Mouse (Mus musculus): Measurements from ENCODE around the gene Cog2. TPM values are rescaled to one million over a fixed set of nuclear protein-coding genes. Genes with fewer than 3 reads are reported as not detected.

Cog2 gene
- polyA plus RNA-seq, 1 experiment from 2014 or later = 22.6 TPM

GRCm38 (mm10) chr8:124585718-124586425 lies 65.3 kb downstream of the Cog2 start:
- WGBS = 46% methylated on average over 3 of the region's 3 CpGs
- Histone ChIP-seq H3K9me3 (ENCODE audit: control insufficient read depth, low read length) (no peaks in the 10 kb centered on the region), H3K27me3 (ENCODE audit: control insufficient read depth, insufficient read depth, low read length) (no peaks in the 10 kb centered on the region), H3K4me3 (ENCODE audit: control insufficient read depth in 1 of 2, insufficient read depth in 1 of 2, low read depth in 1 of 2, low read length in 2 of 2) (no peak overlapping the region), H3K36me3 (ENCODE audit: control insufficient read depth, insufficient read depth, low read length) (no peaks in the 10 kb centered on the region), H3K4me1 (ENCODE audit: control insufficient read depth in 2 of 2, insufficient read depth in 2 of 2, low read length in 2 of 2) (peaks cover 9 to 14% of the 10 kb centered on the region in 2 experiments), H3K9ac (ENCODE audit: low read length) (peak overlapping the region; percentile 23; the same call in 1 of the 2 replicates), H3K4me2 (ENCODE audit: low read length) (no peak overlapping the region), H3K27ac (replicated peaks in 1 of 2; ENCODE audit: control insufficient read depth in 1 of 2, insufficient read depth in 1 of 2, low read depth in 2 of 2, low read length in 2 of 2) (no peak overlapping the region)
- ATAC-seq (ENCODE audit: insufficient number of reproducible peaks, insufficient read depth, low FRiP score, low read depth) = peak; percentile 72; the same call in 1 of the 2 replicates

GRCm38 (mm10) chr8:124586556-124586955 lies 66.0 kb downstream of the Cog2 start:
- H3K4me3 ChIP-seq (ENCODE audit: control insufficient read depth in 1 of 2, insufficient read depth in 1 of 2, low read depth in 1 of 2, low read length in 2 of 2) = no peak overlapping the region
- H3K36me3 ChIP-seq (ENCODE audit: control insufficient read depth, insufficient read depth, low read length) = no peaks in the 10 kb centered on the region
- H3K27ac ChIP-seq (replicated peaks in 1 of 2; ENCODE audit: control insufficient read depth in 1 of 2, insufficient read depth in 1 of 2, low read depth in 2 of 2, low read length in 2 of 2) = no peak overlapping the region
- no peaks in the 10 kb centered on the region for H3K9me3 ChIP-seq (ENCODE audit: control insufficient read depth, low read length)
- no peak for ATAC-seq (ENCODE audit: insufficient number of reproducible peaks, insufficient read depth, low FRiP score, low read depth)
- H3K4me1 ChIP-seq (ENCODE audit: control insufficient read depth in 2 of 2, insufficient read depth in 2 of 2, low read length in 2 of 2) = peaks cover 9 to 14% of the 10 kb centered on the region in 2 experiments
- H3K4me2 ChIP-seq (ENCODE audit: low read length) = no peak overlapping the region
- H3K27me3 ChIP-seq (ENCODE audit: control insufficient read depth, insufficient read depth, low read length) = no peaks in the 10 kb centered on the region
- H3K9ac ChIP-seq (ENCODE audit: low read length) = no peak overlapping the region
- 86% methylated on average over 2 of the region's 2 CpGs for WGBS

GRCm38 (mm10) chr8:124589393-124589792 lies 68.8 kb downstream of the Cog2 start:
- Histone ChIP-seq H3K27me3 (ENCODE audit: control insufficient read depth, insufficient read depth, low read length) (no peaks in the 10 kb centered on the region), H3K36me3 (ENCODE audit: control insufficient read depth, insufficient read depth, low read length) (no peaks in the 10 kb centered on the region), H3K4me3 (ENCODE audit: control insufficient read depth in 1 of 2, insufficient read depth in 1 of 2, low read depth in 1 of 2, low read length in 2 of 2) (no peak overlapping the region), H3K9me3 (ENCODE audit: control insufficient read depth, low read length) (no peaks in the 10 kb centered on the region), H3K4me1 (ENCODE audit: control insufficient read depth in 2 of 2, insufficient read depth in 2 of 2, low read length in 2 of 2) (peaks cover 9 to 14% of the 10 kb centered on the region in 2 experiments), H3K9ac (ENCODE audit: low read length) (no peak overlapping the region), H3K4me2 (ENCODE audit: low read length) (no peak overlapping the region), H3K27ac (replicated peaks in 1 of 2; ENCODE audit: control insufficient read depth in 1 of 2, insufficient read depth in 1 of 2, low read depth in 2 of 2, low read length in 2 of 2) (no peak overlapping the region)
- WGBS = 70% methylated on average over 4 of the region's 4 CpGs
- ATAC-seq (ENCODE audit: insufficient number of reproducible peaks, insufficient read depth, low FRiP score, low read depth) = no peak

Other genes starting within 250 kb of the Cog2 start
- 2.3 and 3.4 TPM in 2 replicates for gene Pgbd5, start 81.1 kb upstream of the Cog2 start, polyA plus RNA-seq (2014; fragmentation: Nextera tagmentation; extraction: Ambion mirVana)
- gene Agt, start 48.9 kb downstream of the Cog2 start, polyA plus RNA-seq (2014; fragmentation: Nextera tagmentation; extraction: Ambion mirVana) = 1.1 and 1.3 TPM in 2 replicates
- 0.14 and 0.22 TPM in 2 replicates for gene Capn9, start 55.3 kb downstream of the Cog2 start, polyA plus RNA-seq (2014; fragmentation: Nextera tagmentation; extraction: Ambion mirVana)
- gene 2310022B05Rik, start 142.6 kb downstream of the Cog2 start, polyA plus RNA-seq (2014; fragmentation: Nextera tagmentation; extraction: Ambion mirVana) = 64.1 and 66.2 TPM in 2 replicates
- 30.5 and 34.1 TPM in 2 replicates for gene Ttc13, start 201.2 kb downstream of the Cog2 start, polyA plus RNA-seq (2014; fragmentation: Nextera tagmentation; extraction: Ambion mirVana)
- gene Arv1, start 201.4 kb downstream of the Cog2 start, polyA plus RNA-seq (2014; fragmentation: Nextera tagmentation; extraction: Ambion mirVana) = 14.0 and 17.3 TPM in 2 replicates
- gene Fam89a, start 231.1 kb downstream of the Cog2 start, polyA plus RNA-seq (2014; fragmentation: Nextera tagmentation; extraction: Ambion mirVana) = 1.2 and 1.7 TPM in 2 replicates